Mouse (Mus musculus) brain, adult 2 months (tissue): ENCODE results near the gene Gdf5.

Experiments used
- DNase-seq: peaks from one replicate; pipeline ENCODE4 v3.0.0; 2011; ENCODE audit warnings: low read depth, low spot score

Gdf5 gene

GRCm38 (mm10) chr2:155945124-155945523 is at the start of gene Gdf5:
Gene Gdf5 (minus strand): TSS chr2:155945367.
- DNase-seq, result peak; percentile 69

GRCm38 (mm10) chr2:155991863-155992321 is 46.7 kb upstream of the Gdf5 start:
- DNase-seq, result peak; percentile 97

- peak; percentile 29 for DNase-seq
These were observed 46.0 kb upstream of the Gdf5 start for GRCm38 (mm10) chr2:155991151-155991550.

- peak; percentile 58 for DNase-seq
These were observed 43.9 kb upstream of the Gdf5 start for GRCm38 (mm10) chr2:155989085-155989484.

GRCm38 (mm10) chr2:155987131-155987530 is 42.0 kb upstream of the Gdf5 start:
- DNase-seq, result no peak

GRCm38 (mm10) chr2:155985776-155986175 is 40.6 kb upstream of the Gdf5 start:
- DNase-seq, result no peak

GRCm38 (mm10) chr2:155979328-155979991 is 34.3 kb upstream of the Gdf5 start:
- DNase-seq, result no peak

- DNase-seq, result peak; percentile 59
These were observed 29.0 kb upstream of the Gdf5 start for GRCm38 (mm10) chr2:155974087-155974731.

- DNase-seq, result no peak
These were observed 28.2 kb upstream of the Gdf5 start for GRCm38 (mm10) chr2:155973348-155973747.

- peak; percentile 71 for DNase-seq
These were observed 17.8 kb upstream of the Gdf5 start for GRCm38 (mm10) chr2:155962991-155963390.

GRCm38 (mm10) chr2:155961862-155962261 is 16.7 kb upstream of the Gdf5 start:
- no peak for DNase-seq

- no peak for DNase-seq
These were observed 14.8 kb upstream of the Gdf5 start for GRCm38 (mm10) chr2:155959981-155960380.

GRCm38 (mm10) chr2:155956134-155957059 is 11.2 kb upstream of the Gdf5 start, which contains the start of gene Cep250:
Gene Cep250 (plus strand): TSS chr2:155956458.
- peak; percentile 97 for DNase-seq

GRCm38 (mm10) chr2:155952006-155952405 is 6.8 kb upstream of the Gdf5 start:
- DNase-seq, result peak; percentile 86

- peak; percentile 26 for DNase-seq
These were observed 4.2 kb upstream of the Gdf5 start for GRCm38 (mm10) chr2:155949362-155949761.

- DNase-seq, result no peak
These were observed 2.3 kb upstream of the Gdf5 start for GRCm38 (mm10) chr2:155947390-155948002.

- DNase-seq, result no peak
These were observed 1.3 kb upstream of the Gdf5 start for GRCm38 (mm10) chr2:155946499-155946898.

- peak; percentile 71 for DNase-seq
These were observed 902 bp upstream of the Gdf5 start for GRCm38 (mm10) chr2:155946069-155946468.

GRCm38 (mm10) chr2:155945580-155945979 is 413 bp upstream of the Gdf5 start:
- no peak for DNase-seq

- no peak for DNase-seq
These were observed 482 bp downstream of the Gdf5 start for GRCm38 (mm10) chr2:155944685-155945084.

GRCm38 (mm10) chr2:155943463-155943862 is 1.7 kb downstream of the Gdf5 start:
- DNase-seq, result no peak
